Mouse (Mus musculus) erythroblast, embryonic 14.5 days (primary cell): ENCODE data around the gene Rpp38.

ENCODE experiments used
- GATA1 ChIP-seq: IDR thresholded peaks from 2 replicates; pipeline ENCODE4 v1.6.1; 2012; ENCODE audit warnings: low read length, inconsistent platforms, mixed read lengths
- TAL1 ChIP-seq: IDR thresholded peaks from 3 replicates; pipeline ENCODE4 v1.6.1; 2012; ENCODE audit warnings: low read length, inconsistent platforms, mixed read lengths

DNA sequence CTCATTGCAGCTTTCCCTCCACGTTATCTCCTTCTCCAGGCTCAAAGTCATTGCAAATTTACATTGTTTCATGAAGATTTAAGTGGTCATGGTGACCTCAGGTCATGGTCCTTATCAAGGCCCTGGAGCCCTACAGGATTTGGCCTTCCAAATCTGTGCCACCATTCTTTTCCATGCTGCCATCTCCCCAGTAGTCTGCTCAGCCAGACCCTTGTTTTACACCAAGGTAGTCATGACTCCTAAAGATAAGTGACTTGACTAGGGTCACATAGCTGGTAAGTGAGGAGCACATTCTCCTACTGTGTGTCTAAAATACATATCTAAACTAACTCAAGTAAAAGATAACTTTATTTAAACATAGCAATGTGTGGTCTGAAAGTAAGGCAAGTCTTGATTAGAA is 40.3 kb downstream of the Rpp38 start:
- TF ChIP-seq GATA1 = no peak
- TF ChIP-seq TAL1 = no peak
